Mouse (Mus musculus): ENCODE data around the gene Mecp2. TPM values are rescaled to one million over a fixed set of nuclear protein-coding genes. Genes with fewer than 3 reads are reported as not detected.

Mecp2 gene
- polyA plus RNA-seq, 1 experiment from 2014 or later: 14.0 TPM

GRCm38 (mm10) chrX:74001024-74001423, 134.1 kb downstream of the Mecp2 start:
- peaks cover 7% of the 10 kb centered on the region for H3K4me1 ChIP-seq (replicated peaks)
- no peak overlapping the region for H3K27ac ChIP-seq
- no peaks in the 10 kb centered on the region for H3K36me3 ChIP-seq
- no peak overlapping the region for H3K4me2 ChIP-seq
- no peaks in the 10 kb centered on the region for H3K27me3 ChIP-seq
- H3K4me3 ChIP-seq: no peak overlapping the region
- WGBS: 83% methylated on average over 3 of the region's 3 CpGs
- no peak overlapping the region for H3K9ac ChIP-seq
- no peaks in the 10 kb centered on the region for H3K9me3 ChIP-seq
- ATAC-seq (ENCODE audit: low FRiP score): no peak

GRCm38 (mm10) chrX:73998911-73999869, 136.0 kb downstream of the Mecp2 start:
- WGBS: 23% methylated on average over 8 of the region's 8 CpGs
- Histone ChIP-seq H3K4me2 (peak overlapping the region; percentile 40), H3K9ac (no peak overlapping the region), H3K9me3 (no peaks in the 10 kb centered on the region), H3K4me1 (replicated peaks) (peaks cover 7% of the 10 kb centered on the region), H3K27ac (peak overlapping the region; percentile 80), H3K27me3 (no peaks in the 10 kb centered on the region), H3K4me3 (no peak overlapping the region), H3K36me3 (no peaks in the 10 kb centered on the region)
- peak; percentile 94 for ATAC-seq (ENCODE audit: low FRiP score)

- WGBS: 65% methylated on average over 1 of the region's 1 CpGs
- Histone ChIP-seq H3K9ac (no peak overlapping the region), H3K27ac (no peak overlapping the region), H3K9me3 (no peaks in the 10 kb centered on the region), H3K36me3 (no peaks in the 10 kb centered on the region), H3K4me1 (replicated peaks) (no peaks in the 10 kb centered on the region), H3K4me2 (no peak overlapping the region), H3K4me3 (no peak overlapping the region), H3K27me3 (no peaks in the 10 kb centered on the region)
- no peak for ATAC-seq (ENCODE audit: low FRiP score)
Measured at GRCm38 (mm10) chrX:73977783-73978182, 157.4 kb downstream of the Mecp2 start.

MicroRNAs within 50 kb of the gene (microRNA counts, 519-probe panel; counts per million panel counts)
- microRNA mmu-miR-718: 51.3 counts per million

Small RNA genes lying within 50 kb of the gene (microRNA-seq; reads per million reads assigned to microRNA genes)
- gene Mir5132 (0.70 reads per million), gene Mir718 (not detected)

Other genes with a start within 250 kb of the Mecp2 start
- 0.09 and 0.17 TPM in 2 replicates for gene Avpr2, start 243.3 kb downstream of the Mecp2 start, polyA plus RNA-seq (2015; fragmentation: Nextera tagmentation; extraction: Ambion mirVana)
- gene L1cam, start 239.3 kb downstream of the Mecp2 start, polyA plus RNA-seq (2015; fragmentation: Nextera tagmentation; extraction: Ambion mirVana): 77.3 and 84.1 TPM in 2 replicates
- 3.4 and 3.8 TPM in 2 replicates for gene Arhgap4, start 213.5 kb downstream of the Mecp2 start, polyA plus RNA-seq (2015; fragmentation: Nextera tagmentation; extraction: Ambion mirVana)
- gene Naa10, start 213.4 kb downstream of the Mecp2 start, polyA plus RNA-seq (2015; fragmentation: Nextera tagmentation; extraction: Ambion mirVana): 105 and 107 TPM in 2 replicates
- gene Renbp, start 204.5 kb downstream of the Mecp2 start, polyA plus RNA-seq (2015; fragmentation: Nextera tagmentation; extraction: Ambion mirVana): 12.7 and 14.8 TPM in 2 replicates
- 50.8 and 52.1 TPM in 2 replicates for gene Hcfc1, start 169.0 kb downstream of the Mecp2 start, polyA plus RNA-seq (2015; fragmentation: Nextera tagmentation; extraction: Ambion mirVana)
- 38.5 and 39.7 TPM in 2 replicates for gene Irak1, start 111.4 kb downstream of the Mecp2 start, polyA plus RNA-seq (2015; fragmentation: Nextera tagmentation; extraction: Ambion mirVana)
- gene Opn1mw, start 7.9 kb downstream of the Mecp2 start, polyA plus RNA-seq (2015; fragmentation: Nextera tagmentation; extraction: Ambion mirVana): not detected in 2 replicates
- not detected in 2 replicates for gene Tex28, start 32.5 kb upstream of the Mecp2 start, polyA plus RNA-seq (2015; fragmentation: Nextera tagmentation; extraction: Ambion mirVana)
- gene Tktl1, start 41.9 kb upstream of the Mecp2 start, polyA plus RNA-seq (2015; fragmentation: Nextera tagmentation; extraction: Ambion mirVana): 0.13 and 0.14 TPM in 2 replicates
- 88.8 and 111 TPM in 2 replicates for gene Flna, start 114.5 kb upstream of the Mecp2 start, polyA plus RNA-seq (2015; fragmentation: Nextera tagmentation; extraction: Ambion mirVana)
- gene Emd, start 119.3 kb upstream of the Mecp2 start, polyA plus RNA-seq (2015; fragmentation: Nextera tagmentation; extraction: Ambion mirVana): 16.9 and 18.3 TPM in 2 replicates
- 532 and 538 TPM in 2 replicates for gene Rpl10, start 135.4 kb upstream of the Mecp2 start, polyA plus RNA-seq (2015; fragmentation: Nextera tagmentation; extraction: Ambion mirVana)
- gene Taz, start 146.5 kb upstream of the Mecp2 start, polyA plus RNA-seq (2015; fragmentation: Nextera tagmentation; extraction: Ambion mirVana): 86.8 and 91.5 TPM in 2 replicates
- gene Dnase1l1, start 147.0 kb upstream of the Mecp2 start, polyA plus RNA-seq (2015; fragmentation: Nextera tagmentation; extraction: Ambion mirVana): 3.6 and 5.2 TPM in 2 replicates
- 218 and 223 TPM in 2 replicates for gene Atp6ap1, start 161.7 kb upstream of the Mecp2 start, polyA plus RNA-seq (2015; fragmentation: Nextera tagmentation; extraction: Ambion mirVana)
- gene Gdi1, start 169.6 kb upstream of the Mecp2 start, polyA plus RNA-seq (2015; fragmentation: Nextera tagmentation; extraction: Ambion mirVana): 963 and 1,001 TPM in 2 replicates
- gene Fam50a, start 177.7 kb upstream of the Mecp2 start, polyA plus RNA-seq (2015; fragmentation: Nextera tagmentation; extraction: Ambion mirVana): 58.2 and 59.1 TPM in 2 replicates
- 51.1 and 53.9 TPM in 2 replicates for gene Plxna3, start 193.7 kb upstream of the Mecp2 start, polyA plus RNA-seq (2015; fragmentation: Nextera tagmentation; extraction: Ambion mirVana)
- 79.4 and 79.8 TPM in 2 replicates for gene Lage3, start 218.3 kb upstream of the Mecp2 start, polyA plus RNA-seq (2015; fragmentation: Nextera tagmentation; extraction: Ambion mirVana)
- gene Ubl4a, start 237.9 kb upstream of the Mecp2 start, polyA plus RNA-seq (2015; fragmentation: Nextera tagmentation; extraction: Ambion mirVana): 61.6 and 64.0 TPM in 2 replicates
- gene Slc10a3, start 238.0 kb upstream of the Mecp2 start, polyA plus RNA-seq (2015; fragmentation: Nextera tagmentation; extraction: Ambion mirVana): 8.2 and 8.5 TPM in 2 replicates